Mouse (Mus musculus) midbrain, postnatal 0 days (tissue): ENCODE results near the gene Csn1s2a. TPM values are rescaled to one million over a fixed set of nuclear protein-coding genes. Genes with fewer than 3 reads are reported as not detected.
A peak's percentile ranks its signal among the peaks of the same experiment; 100 is the strongest.
"Not testable (repeated sequence)": the region's sequence is repeated elsewhere in the genome, so short reads cannot be mapped to it uniquely, and the experiment has no call there.

Experiments used
- ATAC-seq: fragments of 200-750 bp; cut with Nextera tagmentation; 2 replicates; pipeline ENCODE4 v1.8.0; 2017; ENCODE audit warnings: moderate number of reproducible peaks, mild to moderate bottlenecking, moderate TSS enrichment, moderate library complexity; ENCODE audit not compliant: low FRiP score
- DNase-seq: peaks from one replicate; pipeline ENCODE4 v3.0.0-alpha.2; 2015; ENCODE audit warnings: low spot score
- H3K27ac ChIP-seq: fragments of 300-500 bp; sonication (generic); 2 replicates; pipeline ENCODE4 v1.5.1; 2014; ENCODE audit warnings: low read depth, mild to moderate bottlenecking, low read length, mixed read lengths
- H3K27me3 ChIP-seq: fragments of 300-500 bp; sonication (generic); 2 replicates; pipeline ENCODE4 v1.6.1; 2014; ENCODE audit warnings: low read length, control low read depth, mixed read lengths; ENCODE audit not compliant: insufficient read depth
- H3K36me3 ChIP-seq: fragments of 300-500 bp; sonication (generic); 2 replicates; pipeline ENCODE4 v1.6.1; 2014; ENCODE audit warnings: low read length, control low read depth, mixed read lengths; ENCODE audit not compliant: insufficient read depth
- H3K4me1 ChIP-seq: fragments of 300-500 bp; sonication (generic); 2 replicates; pipeline ENCODE4 v1.6.1; 2014; ENCODE audit warnings: mild to moderate bottlenecking, control low read depth, antibody characterized with exemption, low read length, mixed read lengths; ENCODE audit not compliant: insufficient read depth
- H3K4me2 ChIP-seq: fragments of 300-500 bp; sonication (generic); 2 replicates; pipeline ENCODE4 v1.6.1; 2014; ENCODE audit warnings: low read depth, mild to moderate bottlenecking, low read length, mixed read lengths; ENCODE audit not compliant: poor library complexity, severe bottlenecking
- H3K4me3 ChIP-seq: fragments of 300-500 bp; sonication (generic); 2 replicates; pipeline ENCODE4 v1.5.1; 2014; ENCODE audit warnings: low read depth, mild to moderate bottlenecking, low read length, moderate library complexity
- H3K9ac ChIP-seq: fragments of 300-500 bp; sonication (generic); replicated peaks from 2 replicates; pipeline ENCODE4 v1.6.1; 2014; ENCODE audit warnings: mild to moderate bottlenecking, low read length, moderate library complexity, mixed read lengths; ENCODE audit not compliant: poor library complexity, severe bottlenecking
- H3K9me3 ChIP-seq: fragments of 300-500 bp; sonication (generic); 2 replicates; pipeline ENCODE4 v1.6.1; 2016; ENCODE audit warnings: low read length, control low read depth
- CTCF ChIP-seq: IDR thresholded peaks from 2 replicates; pipeline ENCODE4 v1.5.1; 2016; ENCODE audit warnings: antibody characterized with exemption, mild to moderate bottlenecking
- WGBS: fragments of 180-500 bp; shearing (Covaris S2); extraction: QIAGEN DNeasy Blood & Tissue Kit; methylation state at CpG from one replicate; pipeline ENCODE4 v1.1.7; 2014; 5-methylcytosine and 5-hydroxymethylcytosine counted together
- polyA plus RNA-seq: library from polyadenylated mRNA; unstranded; fragments of >200 nt; fragmentation: Nextera tagmentation; extraction: Ambion mirVana; gene quantifications from 2 replicates; pipeline ENCODE4 v1.2.1, GENCODE M21; 2015
- total RNA-seq: library from RNA; depleted of rRNA; stranded (reverse); fragments of >200 nt; gene quantifications from 2 replicates; pipeline ENCODE4 v1.2.3, GENCODE M21; 2014; rRNA removed

The Csn1s2a gene
- total RNA-seq (not detected in 2 replicates), polyA plus RNA-seq (not detected in 2 replicates)

DNA sequence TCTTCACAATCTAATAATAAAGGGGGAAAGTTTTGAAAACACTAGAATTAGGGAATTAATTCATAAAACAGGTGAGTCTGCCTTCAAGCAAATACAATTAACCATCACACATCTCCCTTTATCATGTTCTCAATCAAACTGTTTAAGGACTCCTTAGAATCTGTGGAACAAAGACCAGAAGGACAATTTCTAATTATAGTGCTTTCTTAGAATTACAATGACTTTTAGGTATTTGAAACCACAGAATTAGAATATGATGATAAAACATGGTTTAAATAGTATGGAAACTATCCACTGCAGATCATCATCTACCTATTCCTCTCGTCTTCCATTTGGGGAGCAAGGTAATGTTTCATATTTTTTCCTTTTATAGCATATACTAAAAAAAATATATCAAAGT lies at the start of gene Csn1s2a:
Csn1s2a (plus strand) TSS at position 301 of the 400 bp plus-strand sequence.
- ATAC-seq (no peak), DNase-seq (no peak)
- H3K4me1 ChIP-seq = no peaks in the 10 kb centered on the region
- no peaks in the 10 kb centered on the region for H3K27me3 ChIP-seq
- no peak within 1 kb of the TSS for H3K27ac ChIP-seq
- no peak within 1 kb of the TSS for H3K9ac ChIP-seq
- TF ChIP-seq CTCF = no peak
- H3K9me3 ChIP-seq = no peaks in the 10 kb centered on the region
- no peaks in the 10 kb centered on the region for H3K36me3 ChIP-seq
- no peak within 1 kb of the TSS for H3K4me3 ChIP-seq
- H3K4me2 ChIP-seq = no peak within 1 kb of the TSS
- 83% methylated on average over 1 of the region's 1 CpGs for WGBS

GRCm38 (mm10) chr5:87734821-87735220 lies 39.5 kb upstream of the Csn1s2a start:
- DNase-seq (no peak), ATAC-seq (no peak; the same call in 1 of the 2 replicates)
- Histone ChIP-seq H3K9me3 (no peaks in the 10 kb centered on the region), H3K27ac (no peak overlapping the region), H3K4me1 (no peaks in the 10 kb centered on the region), H3K4me2 (no peak overlapping the region), H3K4me3 (no peak overlapping the region), H3K9ac (no peak overlapping the region), H3K36me3 (no peaks in the 10 kb centered on the region), H3K27me3 (no peaks in the 10 kb centered on the region)
- no peak for TF ChIP-seq CTCF

- no peaks in the 10 kb centered on the region for H3K27me3 ChIP-seq
- H3K9ac ChIP-seq = no peak overlapping the region
- 49% methylated on average over 1 of the region's 1 CpGs for WGBS
- H3K36me3 ChIP-seq = no peaks in the 10 kb centered on the region
- no peaks in the 10 kb centered on the region for H3K4me1 ChIP-seq
- no peak overlapping the region for H3K4me2 ChIP-seq
- H3K9me3 ChIP-seq = no peaks in the 10 kb centered on the region
- no peak overlapping the region for H3K4me3 ChIP-seq
- no peak for TF ChIP-seq CTCF
- no peak for ATAC-seq
- H3K27ac ChIP-seq = no peak overlapping the region
- DNase-seq = no peak
Measured at GRCm38 (mm10) chr5:87753471-87753870, 20.9 kb upstream of the Csn1s2a start.

DNA sequence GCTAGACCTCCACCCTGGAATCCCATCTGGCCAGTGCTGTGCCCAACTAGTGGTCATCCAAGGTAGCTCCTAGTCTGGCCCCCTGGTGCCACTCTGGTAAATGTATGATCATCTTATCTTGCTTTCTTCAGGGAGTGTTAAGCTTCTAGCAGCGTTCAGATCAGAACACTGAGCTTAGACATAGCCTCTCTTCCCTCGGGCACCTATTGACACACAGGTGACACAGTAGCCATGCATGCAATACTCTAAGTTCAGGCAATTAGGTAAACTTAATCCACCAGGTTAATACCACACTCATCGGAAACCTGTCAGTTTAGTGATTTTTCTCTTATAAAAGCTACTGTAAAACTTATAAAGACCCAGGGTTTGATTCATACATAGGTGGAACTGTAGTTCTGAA lies 9.8 kb upstream of the Csn1s2a start:
- WGBS = 88% methylated on average over 3 of the region's 3 CpGs
- no peaks in the 10 kb centered on the region for H3K36me3 ChIP-seq
- no peak for DNase-seq

DNA sequence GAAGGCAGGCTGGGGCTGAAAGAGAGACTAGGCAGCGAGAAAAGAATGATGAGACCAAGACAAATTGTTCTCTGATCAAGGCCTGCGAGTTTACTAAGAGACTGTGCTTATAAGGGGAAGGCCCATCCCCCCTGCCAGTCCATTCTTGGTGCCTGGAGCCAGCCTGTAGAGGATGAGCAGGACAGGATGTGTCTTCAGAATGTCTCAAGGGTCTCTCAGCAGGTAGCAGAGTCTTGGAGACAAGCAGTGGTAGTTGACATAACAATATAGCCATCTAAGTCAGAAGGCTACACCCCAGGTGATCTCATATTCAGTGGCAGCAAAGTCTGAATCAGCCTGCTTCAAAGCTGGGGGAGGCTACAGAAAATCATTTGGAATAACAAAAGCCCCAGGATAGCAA lies 2.2 kb upstream of the Csn1s2a start:
- not testable (repeated sequence) for H3K36me3 ChIP-seq, DNase-seq
- WGBS = 45% methylated on average over 2 of the region's 2 CpGs

More for the DNA sequence above, 9.8 kb upstream of the Csn1s2a start:
- Histone ChIP-seq H3K9me3 (no peaks in the 10 kb centered on the region), H3K4me2 (no peak overlapping the region), H3K27ac (no peak overlapping the region), H3K9ac (no peak overlapping the region), H3K27me3 (no peaks in the 10 kb centered on the region), H3K4me1 (no peaks in the 10 kb centered on the region), H3K4me3 (no peak overlapping the region)
- ATAC-seq = no peak
- no peak for TF ChIP-seq CTCF

GRCm38 (mm10) chr5:87782731-87783130 lies 8.4 kb downstream of the Csn1s2a start:
- no peak for ATAC-seq
- H3K9ac ChIP-seq = no peak overlapping the region
- no peaks in the 10 kb centered on the region for H3K9me3 ChIP-seq
- H3K36me3 ChIP-seq = no peaks in the 10 kb centered on the region
- H3K27me3 ChIP-seq = no peaks in the 10 kb centered on the region
- no peak overlapping the region for H3K4me3 ChIP-seq
- TF ChIP-seq CTCF = peak; percentile 64
- H3K27ac ChIP-seq = no peak overlapping the region
- no peak overlapping the region for H3K4me2 ChIP-seq
- 63% methylated on average over 4 of the region's 4 CpGs for WGBS
- no peaks in the 10 kb centered on the region for H3K4me1 ChIP-seq
- DNase-seq = peak; percentile 10

More for the DNA sequence above, 2.2 kb upstream of the Csn1s2a start:
- H3K27ac ChIP-seq, H3K4me1 ChIP-seq, H3K4me3 ChIP-seq, H3K4me2 ChIP-seq, H3K9ac ChIP-seq, H3K27me3 ChIP-seq, H3K9me3 ChIP-seq, ATAC-seq: not testable (repeated sequence)
